Mouse (Mus musculus) ES-E14 (cell line): ENCODE measurements around the gene Calm3. TPM values are rescaled to one million over a fixed set of nuclear protein-coding genes. Genes with fewer than 3 reads are reported as not detected.
A peak's percentile ranks its signal among the peaks of the same experiment; 100 is the strongest.

Experiments
- DNase-seq: peaks from one replicate; pipeline ENCODE4 v3.0.0-alpha.2; 2013; ENCODE audit warnings: low read depth, low spot score
- H3K27ac ChIP-seq: 2 replicates; pipeline ENCODE4 v1.5.1; 2012; ENCODE audit warnings: low read depth, mild to moderate bottlenecking, low read length, moderate library complexity, mixed read lengths; ENCODE audit not compliant: poor library complexity, insufficient read depth, severe bottlenecking
- H3K36me3 ChIP-seq: 2 replicates; pipeline ENCODE4 v1.6.1; 2012; ENCODE audit warnings: mild to moderate bottlenecking, low read length, moderate library complexity, mixed read lengths; ENCODE audit not compliant: control insufficient read depth, poor library complexity, insufficient read depth, severe bottlenecking
- H3K4me1 ChIP-seq, 2 experiments: fragments of 150-350 bp in 1 of 2; sonication (generic) in 1 of 2; 2 replicates each; pipeline ENCODE4 v1.6.1; 2012; ENCODE audit warnings: low read length in 2 of 2, mild to moderate bottlenecking in 1 of 2, mixed read lengths in 1 of 2; ENCODE audit not compliant: control insufficient read depth in 2 of 2, insufficient read depth in 2 of 2, poor library complexity in 1 of 2
- H3K4me3 ChIP-seq, 2 experiments: fragments of 150-350 bp in 1 of 2; sonication (generic) in 1 of 2; 2 replicates each; pipeline ENCODE4 v1.5.1; 2012; ENCODE audit warnings: low read length in 2 of 2, low read depth in 1 of 2, mild to moderate bottlenecking in 1 of 2, mixed read lengths in 1 of 2; ENCODE audit not compliant: insufficient read depth in 1 of 2, poor library complexity in 1 of 2, severe bottlenecking in 1 of 2
- H3K9ac ChIP-seq: 2 replicates; pipeline ENCODE4 v1.6.1; 2012; ENCODE audit warnings: low read depth, mild to moderate bottlenecking, low read length, mixed read lengths; ENCODE audit not compliant: poor library complexity, insufficient read depth, severe bottlenecking
- H3K9me3 ChIP-seq: fragments of 150-350 bp; sonication (generic); 2 replicates; pipeline ENCODE4 v1.6.1; 2012; ENCODE audit warnings: low read depth, mild to moderate bottlenecking, low read length; ENCODE audit not compliant: control insufficient read depth, insufficient read depth
- CHD2 ChIP-seq: IDR thresholded peaks from 2 replicates; pipeline ENCODE4 v1.6.1; 2014; ENCODE audit warnings: mild to moderate bottlenecking, low read depth, low read length, inconsistent platforms
- HCFC1 ChIP-seq: IDR thresholded peaks from 2 replicates; pipeline ENCODE4 v1.6.1; 2012; ENCODE audit warnings: low read length, inconsistent platforms, borderline replicate concordance; ENCODE audit not compliant: insufficient read depth
- MAFK ChIP-seq: IDR thresholded peaks from 2 replicates; pipeline ENCODE4 v1.6.1; 2014; ENCODE audit warnings: mild to moderate bottlenecking, low read depth, low read length, inconsistent platforms; ENCODE audit not compliant: insufficient read depth
- ZC3H11A ChIP-seq: IDR thresholded peaks from 2 replicates; pipeline ENCODE4 v1.6.1; 2012; ENCODE audit warnings: low read depth, mild to moderate bottlenecking, inconsistent platforms, low read length, borderline replicate concordance
- ZNF384 ChIP-seq: IDR thresholded peaks from 2 replicates; pipeline ENCODE4 v1.6.1; 2012; ENCODE audit warnings: low read depth, low read length, inconsistent platforms
- in situ Hi-C, 2 experiments: fragments of 600-800 bp; cut with MboI; formaldehyde crosslinking; loops; one replicate each; pipeline ENCODE4 v1.15.1; 2025; ENCODE audit warnings: low sequenced_read_pairs in 2 of 2, inconsistent platforms in 1 of 2; ENCODE audit not compliant: unreplicated experiment in 2 of 2
- total RNA-seq: library from RNA; depleted of rRNA; stranded (reverse); fragments of 300-350 nt; gene quantifications from 2 replicates; pipeline ENCODE4 v1.2.3, GENCODE M21; 2012

Gene Calm3
- total RNA-seq, 1 experiment, result 198 TPM

DNA sequence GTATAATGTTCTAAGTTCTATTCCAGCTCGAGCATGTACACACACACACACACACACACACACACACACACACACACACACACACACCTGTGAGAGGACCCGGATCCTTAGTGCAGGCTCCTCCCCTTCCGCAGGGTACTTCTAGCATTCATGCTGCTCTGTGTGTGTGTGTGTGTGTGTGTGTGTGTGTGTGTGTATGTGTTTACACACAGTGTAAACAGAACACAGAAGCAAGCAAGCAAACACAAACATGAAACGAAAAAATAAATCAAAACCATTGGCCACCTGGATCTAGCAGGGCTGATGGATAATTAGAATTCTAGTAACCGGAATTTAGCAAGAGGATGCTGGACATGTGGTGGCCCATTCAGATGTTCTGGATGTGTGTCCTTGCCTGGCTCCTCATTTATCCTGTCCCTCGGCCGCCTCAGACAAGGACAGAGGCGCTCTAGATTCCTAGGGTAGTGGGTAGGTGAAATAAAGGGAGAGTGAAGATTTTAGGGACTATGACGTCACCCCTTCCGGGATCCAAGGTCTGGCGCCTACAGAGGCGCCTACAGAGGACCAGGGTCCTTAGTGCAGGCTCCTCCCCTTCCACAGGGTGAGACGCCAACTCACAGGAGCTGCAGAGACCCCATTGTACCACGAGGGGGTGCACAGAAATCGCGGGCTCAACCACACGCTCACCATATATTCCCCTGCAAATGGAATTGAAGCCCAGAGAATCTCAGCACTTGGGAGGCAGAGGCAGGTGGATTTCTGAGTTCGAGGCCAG is 27.1 kb upstream of the Calm3 start:
- TF ChIP-seq CHD2 (no peak), ZC3H11A (no peak), MAFK (no peak), ZNF384 (no peak)
- no peak overlapping the region for H3K9ac ChIP-seq
- peak; percentile 92 for DNase-seq
- H3K4me3 ChIP-seq, result no peak overlapping the region
- no peaks in the 10 kb centered on the region for H3K9me3 ChIP-seq
- no peaks in the 10 kb centered on the region for H3K36me3 ChIP-seq
- no peak overlapping the region for H3K27ac ChIP-seq
- in situ Hi-C loops, result loop anchor here in 1 of 2 experiments (5.0 kb wide), 1 partner anchor 41 kb away; the partner anchor contains the start of gene Ccdc8
- H3K4me1 ChIP-seq, result peaks cover 3 to 7% of the 10 kb centered on the region in 2 experiments; a peak in 2 of 4 replicates

DNA sequence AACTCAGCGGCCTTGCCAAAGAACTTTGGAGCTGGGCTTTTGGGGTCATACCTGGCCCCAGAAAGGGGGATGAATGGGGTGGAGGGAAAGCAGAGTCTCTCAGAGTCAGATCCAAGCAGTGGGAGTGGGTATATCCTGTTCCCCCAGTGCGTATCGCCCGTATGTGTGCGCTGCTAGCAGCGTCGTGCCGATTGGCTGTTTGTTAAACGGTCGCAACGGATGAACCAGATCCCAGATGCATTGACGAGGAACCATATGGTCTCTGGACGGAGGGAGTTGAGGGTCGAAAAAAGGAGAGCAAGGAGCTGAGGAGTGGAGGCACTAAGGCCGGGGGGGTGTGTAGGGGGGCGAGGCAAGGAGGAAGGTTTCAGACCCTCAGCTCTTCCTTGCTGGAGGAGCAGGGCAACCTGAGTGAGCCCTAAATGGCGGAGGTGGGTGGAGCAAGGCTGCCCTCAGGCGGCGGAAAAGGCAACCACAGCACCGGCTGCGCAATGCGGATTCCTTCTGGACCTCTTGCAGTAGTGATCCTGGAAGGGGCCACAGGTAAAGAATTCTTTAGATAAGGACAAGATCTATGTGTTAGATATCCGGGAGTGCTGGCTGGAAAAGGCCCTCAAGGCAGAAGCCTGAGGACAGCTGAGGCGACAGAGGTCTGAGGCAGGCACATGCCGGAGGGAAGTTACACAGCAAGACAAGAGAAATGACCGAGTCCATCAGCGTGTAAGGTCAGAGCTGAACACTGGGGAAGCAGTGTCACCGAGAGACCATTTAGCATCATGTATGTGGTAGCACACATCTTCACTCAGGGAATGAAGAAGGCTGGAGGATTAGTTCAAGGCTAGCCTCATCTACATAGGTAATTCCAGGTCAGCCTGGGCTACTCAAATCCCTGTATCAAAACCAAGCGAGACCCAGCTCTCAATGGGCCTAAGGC is 26.3 kb upstream of the Calm3 start:
- TF ChIP-seq MAFK (no peak), ZC3H11A (no peak), HCFC1 (no peak), CHD2 (no peak), ZNF384 (no peak)
- in situ Hi-C loops, result loop anchor here in 1 of 2 experiments (5.0 kb wide), 1 partner anchor 42 kb away; the partner anchor contains the start of gene Ccdc8
- Histone ChIP-seq H3K9me3 (no peaks in the 10 kb centered on the region), H3K27ac (no peak overlapping the region), H3K36me3 (no peaks in the 10 kb centered on the region), H3K9ac (no peak overlapping the region; the same call in 1 of the 2 replicates), H3K4me3 (peak overlapping the region; percentile 31 to 47), H3K4me1 (peaks cover 3 to 7% of the 10 kb centered on the region in 2 experiments; a peak in 2 of 4 replicates)
- DNase-seq, result no peak

DNA sequence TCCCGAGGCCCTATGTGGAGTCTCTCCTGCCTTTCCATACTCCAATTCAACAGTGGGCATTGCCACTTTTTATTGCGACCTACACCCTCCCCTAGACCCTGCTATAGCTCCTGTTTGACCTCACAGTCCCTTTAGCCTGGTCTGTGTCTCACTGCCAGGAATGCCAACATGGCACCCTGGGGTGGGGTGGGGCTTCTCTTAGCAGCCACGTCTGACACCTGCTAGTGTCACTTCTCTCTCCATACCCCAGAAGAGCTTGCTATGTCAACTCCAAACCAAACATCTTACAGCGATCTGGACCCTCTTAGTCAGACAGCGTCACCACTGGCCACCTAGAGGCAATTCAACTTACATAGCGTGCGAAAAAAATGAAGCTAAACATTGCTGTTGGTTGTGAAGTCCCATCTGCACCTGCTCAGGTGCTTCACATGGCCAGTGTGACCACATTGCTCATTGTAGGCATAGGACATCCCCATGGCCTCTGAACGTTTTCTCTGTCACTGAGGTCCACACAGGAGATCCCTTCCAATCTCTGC is 25.1 kb upstream of the Calm3 start:
- H3K9ac ChIP-seq, result no peak overlapping the region
- H3K36me3 ChIP-seq, result no peaks in the 10 kb centered on the region
- H3K4me3 ChIP-seq, result no peak overlapping the region
- in situ Hi-C loops, result no loop called here
- DNase-seq, result no peak
- no peaks in the 10 kb centered on the region for H3K9me3 ChIP-seq
- H3K27ac ChIP-seq, result no peak overlapping the region
- TF ChIP-seq HCFC1 (no peak), CHD2 (no peak), ZC3H11A (no peak), MAFK (no peak), ZNF384 (no peak)
- H3K4me1 ChIP-seq, result peaks cover 3 to 7% of the 10 kb centered on the region in 2 experiments; a peak in 3 of 4 replicates

DNA sequence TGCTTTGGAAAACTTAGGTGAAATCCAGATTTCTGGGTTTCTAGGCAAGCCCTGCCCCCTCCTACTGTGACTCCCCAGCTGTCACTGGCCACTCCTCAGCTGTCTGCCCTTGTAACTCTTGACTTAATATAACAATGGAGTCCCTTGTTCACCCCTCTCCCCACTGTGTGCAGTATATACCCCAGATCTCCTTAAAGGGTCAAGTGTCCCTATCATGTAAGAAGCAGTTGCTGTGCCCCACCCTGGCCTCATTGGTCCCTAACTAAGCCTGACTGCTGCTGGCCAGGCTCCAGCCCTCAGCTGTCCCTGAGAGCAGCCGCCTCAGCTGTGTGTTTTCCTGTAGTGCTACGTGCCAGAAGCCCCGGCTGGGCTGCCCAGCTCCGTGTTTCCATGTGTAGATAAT is 24.0 kb upstream of the Calm3 start:
- H3K4me3 ChIP-seq, result no peak overlapping the region
- H3K36me3 ChIP-seq, result no peaks in the 10 kb centered on the region
- H3K9me3 ChIP-seq, result no peaks in the 10 kb centered on the region
- TF ChIP-seq ZC3H11A (no peak), ZNF384 (no peak), HCFC1 (no peak), CHD2 (no peak), MAFK (no peak)
- H3K27ac ChIP-seq, result no peak overlapping the region
- no peak for DNase-seq
- H3K4me1 ChIP-seq, result peaks cover 3 to 9% of the 10 kb centered on the region in 2 experiments; a peak in 3 of 4 replicates
- in situ Hi-C loops, result no loop called here
- no peak overlapping the region for H3K9ac ChIP-seq
